Mouse (Mus musculus) olfactory bulb, adult 2 months (tissue): Measurements from ENCODE around the gene Gucy1b1.

Experiments
- CTCF ChIP-seq: fragments of 200-500 bp; IDR thresholded peaks from 2 replicates; pipeline ENCODE4 v1.5.1; 2012; ENCODE audit warnings: low read depth, mild to moderate bottlenecking, low read length, moderate library complexity; ENCODE audit not compliant: insufficient read depth
- POLR2A ChIP-seq: fragments of 200-500 bp; IDR thresholded peaks from 2 replicates; pipeline ENCODE4 v1.6.1; 2012; ENCODE audit warnings: mild to moderate bottlenecking, low read depth, low read length, moderate library complexity; ENCODE audit not compliant: insufficient read depth

DNA sequence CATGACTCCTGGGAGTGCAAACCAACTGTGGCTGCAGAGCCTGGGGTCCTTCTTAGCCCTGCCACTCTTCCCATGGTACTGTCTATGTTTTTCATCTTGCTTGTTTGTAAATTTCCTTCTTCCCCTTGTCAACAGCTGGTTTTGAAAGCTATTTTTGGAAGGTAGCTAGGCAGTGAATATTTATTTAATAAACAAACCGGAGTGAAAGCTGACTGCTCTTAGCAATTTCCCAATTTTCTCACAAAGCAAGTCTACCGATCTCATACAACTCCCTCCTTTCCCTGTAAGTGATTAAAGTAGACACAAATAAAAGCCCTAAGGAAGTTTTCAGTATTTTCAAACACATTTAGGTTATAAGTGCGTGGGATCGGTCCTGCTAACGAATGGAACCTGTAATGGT is 29.6 kb downstream of the Gucy1b1 start:
- TF ChIP-seq CTCF, result no peak
- no peak for TF ChIP-seq POLR2A
